Mouse (Mus musculus): Measurements from ENCODE around the gene P2rx4.

GRCm38 (mm10) chr5:122687391-122687790 is 20.0 kb upstream of the P2rx4 start:
- no peak for TF ChIP-seq CTCF (IDR thresholded peaks at IDR 0.05; ENCODE audit: low read depth, low read length)
- TF ChIP-seq POLR2A (IDR thresholded peaks at IDR 0.05; ENCODE audit: insufficient read depth, low read length), result no peak
- no peak for TF ChIP-seq EP300 (IDR thresholded peaks at IDR 0.05; ENCODE audit: insufficient read depth, low read depth, low read length)

Data from ES-Bruce4 (cell line).